Mouse (Mus musculus) kidney, postnatal 36 days (tissue): ENCODE results near the gene Camk1d.

Experiments
- DNase-seq, 2 experiments: peaks; one replicate each; pipeline ENCODE4 v3.0.0; 2021 to 2022; ENCODE audit warnings: mixed read lengths in 2 of 2

Camk1d gene

DNA sequence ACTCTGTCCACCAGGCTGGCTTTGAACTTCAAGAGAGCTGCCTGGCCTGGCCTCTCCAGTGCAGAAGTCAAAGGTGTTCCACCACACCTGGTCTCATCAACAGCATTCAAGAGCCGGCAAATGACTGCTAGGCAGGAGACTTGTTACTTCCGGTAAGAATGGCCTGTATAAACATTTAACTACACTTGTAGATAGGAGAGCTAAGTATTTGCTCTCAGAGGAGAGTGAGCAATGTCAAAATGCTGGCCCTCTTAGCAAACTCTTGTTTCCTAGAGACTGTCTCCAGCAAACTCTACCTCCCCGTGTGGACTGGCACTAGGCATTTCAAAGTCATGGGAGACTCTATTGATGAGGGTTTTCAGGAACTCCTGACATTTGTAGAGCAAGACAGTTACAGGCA is 56.3 kb downstream of the Camk1d start:
- DNase-seq, result no peak

DNA sequence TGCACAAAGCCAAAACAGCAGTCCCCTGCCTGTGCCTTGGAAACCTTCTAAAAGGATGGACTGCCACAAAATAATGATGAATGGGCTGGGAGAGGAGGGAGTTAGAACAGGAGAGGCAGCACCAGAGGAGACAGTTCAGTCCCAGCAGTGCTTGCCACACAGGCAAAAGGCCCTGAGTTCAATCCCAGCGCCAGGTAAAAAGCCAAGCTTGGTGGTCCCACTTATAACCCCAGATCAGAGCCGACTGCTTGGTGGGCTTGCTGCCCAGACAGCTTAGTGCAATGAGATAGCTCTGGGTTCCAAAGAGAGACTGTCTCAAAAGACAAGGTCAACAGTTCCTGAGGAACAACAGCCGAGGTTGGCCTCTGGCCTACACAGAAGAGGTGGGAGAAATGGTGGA is 58.0 kb downstream of the Camk1d start:
- DNase-seq, result no peak

DNA sequence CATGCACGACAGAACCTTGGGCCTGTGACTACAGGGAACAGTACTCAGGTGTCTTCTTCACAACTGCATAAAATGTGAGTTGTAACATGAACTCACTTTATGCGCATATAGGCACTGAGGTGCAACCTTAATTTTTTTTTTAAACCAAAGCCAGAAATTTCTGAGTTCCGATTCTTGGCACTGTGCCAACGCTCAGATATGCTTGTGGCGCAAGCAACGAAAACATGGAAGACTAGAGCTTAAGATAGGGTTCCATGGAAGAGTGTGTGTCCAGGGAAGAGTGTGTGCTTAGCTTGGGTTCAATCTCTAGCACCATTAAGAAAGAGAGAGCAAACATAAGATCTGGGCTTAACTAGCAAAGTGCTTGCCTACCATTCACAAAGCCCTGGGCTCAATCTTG is 62.2 kb downstream of the Camk1d start:
- DNase-seq, result no peak

DNA sequence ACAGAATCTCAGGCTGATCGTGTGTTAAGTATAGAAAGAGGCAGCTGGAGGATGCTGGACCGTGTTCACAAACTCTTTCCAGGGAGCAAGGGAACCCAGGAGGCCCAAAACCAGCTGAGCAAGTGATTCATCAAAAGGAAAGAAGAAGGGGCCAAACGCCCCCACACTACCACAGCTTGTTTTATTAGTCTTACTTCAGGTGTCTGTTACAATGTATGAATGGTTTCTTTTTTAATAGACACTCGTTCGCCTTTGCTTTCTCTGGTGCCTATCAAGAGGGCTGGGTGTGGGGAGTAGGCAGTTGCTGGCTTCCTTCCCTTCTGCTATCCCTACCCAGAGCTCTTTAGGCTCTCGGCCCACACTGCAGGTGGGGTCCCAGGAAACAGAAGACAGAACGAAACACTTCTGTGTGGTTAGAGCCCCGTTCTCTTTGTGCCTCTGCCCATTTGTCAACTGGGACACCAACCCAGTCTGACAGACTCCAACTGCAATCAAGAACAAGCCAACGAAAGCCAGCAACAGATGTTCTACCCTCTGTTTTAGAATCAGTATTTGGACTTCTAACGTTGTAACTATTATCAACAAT is 62.9 kb downstream of the Camk1d start:
- no peak for DNase-seq

DNA sequence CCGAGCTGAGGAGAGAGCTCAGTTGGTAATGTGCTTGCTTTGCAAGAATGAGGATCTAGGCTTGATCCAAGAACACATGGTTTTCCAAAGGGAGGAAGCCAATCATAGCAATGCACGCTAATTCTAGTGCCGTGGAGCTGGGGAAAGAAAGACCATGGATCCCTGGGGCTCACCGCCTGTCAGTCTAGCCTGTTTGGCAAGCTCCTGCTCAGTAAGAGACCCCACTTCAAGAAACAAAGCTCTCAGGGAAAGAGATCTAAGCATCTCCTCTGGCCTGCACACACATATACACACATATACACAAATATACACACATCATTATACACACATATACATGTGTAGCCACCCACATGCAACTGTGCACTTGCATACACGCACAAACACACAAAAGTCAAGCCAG is 65.1 kb downstream of the Camk1d start:
- DNase-seq, result no peak

DNA sequence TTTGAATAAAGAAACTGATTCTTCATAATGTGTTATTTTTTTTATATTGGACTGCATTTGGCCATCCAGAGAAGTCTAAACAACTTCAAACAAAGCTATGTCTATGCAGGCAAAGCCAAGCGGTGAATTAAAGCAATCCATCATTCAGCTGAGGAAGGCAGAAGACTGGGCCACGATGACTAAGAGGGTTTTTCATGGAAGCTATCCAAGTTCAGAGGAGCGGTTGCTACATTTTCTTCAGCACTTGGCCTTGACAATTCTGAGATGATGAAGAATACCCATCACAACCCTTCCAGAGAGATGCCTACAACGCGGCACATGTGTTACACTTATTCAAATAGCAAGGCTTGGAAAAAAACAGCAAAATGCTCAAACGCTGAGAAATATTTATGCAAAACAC is 65.6 kb downstream of the Camk1d start:
- DNase-seq, result no peak

DNA sequence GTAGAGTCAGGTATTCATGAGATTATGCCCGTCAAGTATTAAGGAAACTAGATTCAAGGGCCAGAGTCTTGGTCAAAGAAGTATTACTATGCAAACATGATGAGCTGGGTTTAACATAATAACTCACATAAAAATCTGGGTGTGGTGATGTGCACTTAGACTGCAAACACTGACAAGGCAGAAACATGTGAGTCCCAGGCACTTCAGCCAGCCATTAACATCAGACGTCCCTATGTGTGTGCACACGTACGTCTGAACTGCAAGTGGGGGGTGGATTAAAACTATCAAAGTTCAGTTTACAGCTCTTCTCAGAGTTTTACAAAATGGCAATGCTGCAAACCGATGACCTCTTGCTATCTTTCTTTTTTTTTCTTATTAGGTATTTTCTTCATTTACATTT is 68.0 kb downstream of the Camk1d start:
- no peak for DNase-seq

DNA sequence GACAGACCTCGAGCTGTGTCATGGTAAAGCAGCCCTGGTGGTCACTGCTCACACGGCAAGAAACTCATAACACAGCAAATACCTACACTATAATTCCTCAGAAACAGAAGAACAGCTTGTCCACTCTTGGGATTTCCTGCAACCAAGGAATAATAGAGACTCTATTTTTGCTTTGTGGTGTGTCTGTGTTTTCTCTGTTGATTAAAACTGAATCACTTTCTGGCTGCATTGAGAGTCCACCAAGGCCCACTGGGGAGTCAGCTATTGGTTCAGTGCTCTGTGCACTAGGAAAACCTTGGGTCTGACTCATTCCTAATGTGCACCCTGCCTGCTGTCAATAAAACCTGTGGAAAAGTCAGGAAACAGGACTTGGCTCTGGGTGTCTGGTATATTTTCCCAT is 68.7 kb downstream of the Camk1d start:
- DNase-seq, result no peak

DNA sequence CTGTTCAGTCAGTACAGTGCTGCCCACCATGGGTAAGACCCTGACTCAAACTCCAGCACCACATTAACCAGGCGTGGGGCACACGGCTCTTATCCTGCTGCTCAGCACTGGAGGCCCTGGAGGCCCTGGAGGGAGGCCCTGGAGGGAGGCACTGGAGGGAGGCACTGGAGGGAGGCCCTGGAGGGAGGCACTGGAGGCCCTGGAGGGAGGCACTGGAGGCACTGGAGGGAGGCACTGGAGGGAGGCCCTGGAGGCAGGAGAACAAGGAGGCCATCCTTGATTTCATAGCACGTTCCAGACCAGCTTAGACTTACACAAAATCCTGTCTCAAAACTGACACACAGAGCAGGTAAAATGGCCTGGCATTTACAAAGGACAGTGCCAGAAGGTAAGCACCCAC is 70.4 kb downstream of the Camk1d start:
- no peak for DNase-seq

DNA sequence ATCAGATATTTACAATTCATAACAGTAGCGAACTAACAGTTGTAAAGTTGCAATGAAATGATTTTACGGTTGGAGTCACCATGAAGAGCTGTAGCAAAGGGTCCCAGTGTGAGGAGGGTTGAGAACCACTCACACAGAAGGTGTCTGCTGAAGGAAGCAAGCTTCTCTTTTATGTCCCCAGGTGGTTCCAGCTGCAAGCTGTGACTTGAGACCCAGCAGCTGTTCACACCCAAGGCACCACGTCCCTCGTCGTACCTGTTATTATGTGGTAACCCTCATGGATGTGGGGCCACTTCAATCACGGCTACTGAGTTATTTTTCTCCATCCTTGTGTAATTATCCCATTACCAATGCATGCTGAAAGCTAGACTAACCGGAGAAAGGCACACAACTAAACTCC is 71.1 kb downstream of the Camk1d start:
- DNase-seq, result no peak

DNA sequence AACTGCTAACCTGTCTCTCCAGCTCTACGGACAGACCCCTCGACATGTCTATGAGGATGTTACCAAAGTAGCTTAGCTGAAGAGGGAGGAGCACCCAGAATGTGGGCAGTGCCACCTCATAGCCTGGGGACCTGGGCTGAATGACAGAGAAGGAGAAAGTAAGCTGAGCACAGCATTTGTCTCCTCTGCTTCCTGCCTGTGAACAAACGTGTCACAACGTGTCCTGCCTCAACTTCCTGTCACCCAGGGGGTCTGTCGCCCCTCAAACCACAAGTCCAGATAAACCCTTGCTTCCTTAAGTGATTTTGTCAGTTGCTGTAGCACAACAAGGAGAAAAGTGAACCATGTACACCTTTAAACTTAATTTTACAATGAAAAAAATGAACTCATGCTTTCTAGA is 71.7 kb downstream of the Camk1d start:
- no peak for DNase-seq

DNA sequence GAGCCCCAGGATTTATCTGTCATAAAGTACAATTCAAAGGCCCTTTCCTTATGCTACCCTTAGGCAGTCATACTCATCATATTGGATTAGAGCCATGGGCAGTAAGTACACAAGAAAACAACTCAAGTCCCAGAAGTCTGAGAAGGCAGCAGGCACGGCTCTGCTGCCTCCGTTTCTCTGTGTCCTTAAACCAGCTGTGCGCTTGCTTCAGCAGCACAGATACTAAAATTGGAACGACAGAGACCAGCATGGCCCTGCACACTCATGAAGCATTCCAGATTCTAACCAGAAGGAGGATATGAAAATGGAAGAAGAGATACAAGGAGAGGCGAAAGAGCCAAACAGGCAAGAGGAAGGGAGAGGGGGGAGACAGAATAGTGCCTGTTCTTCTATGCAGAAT is 72.6 kb downstream of the Camk1d start:
- DNase-seq, result no peak

DNA sequence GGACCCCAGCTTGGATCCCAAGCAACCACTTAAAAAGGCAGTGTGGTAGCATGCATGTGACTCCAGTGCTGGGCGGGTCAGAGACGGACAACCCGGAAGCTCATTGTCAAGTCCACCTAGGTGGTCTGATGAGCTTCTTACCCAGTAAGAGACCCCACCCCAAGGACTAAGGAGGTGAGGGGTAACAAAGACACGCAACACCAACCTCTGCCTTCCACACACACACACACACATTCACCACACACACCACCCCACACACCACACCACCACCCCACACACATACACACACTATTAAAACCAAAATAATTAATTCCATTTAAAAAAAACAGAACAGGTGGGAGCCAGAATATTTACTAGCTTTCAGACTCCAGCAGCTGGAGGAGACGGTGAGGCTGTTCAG is 73.7 kb downstream of the Camk1d start:
- DNase-seq, result no peak

DNA sequence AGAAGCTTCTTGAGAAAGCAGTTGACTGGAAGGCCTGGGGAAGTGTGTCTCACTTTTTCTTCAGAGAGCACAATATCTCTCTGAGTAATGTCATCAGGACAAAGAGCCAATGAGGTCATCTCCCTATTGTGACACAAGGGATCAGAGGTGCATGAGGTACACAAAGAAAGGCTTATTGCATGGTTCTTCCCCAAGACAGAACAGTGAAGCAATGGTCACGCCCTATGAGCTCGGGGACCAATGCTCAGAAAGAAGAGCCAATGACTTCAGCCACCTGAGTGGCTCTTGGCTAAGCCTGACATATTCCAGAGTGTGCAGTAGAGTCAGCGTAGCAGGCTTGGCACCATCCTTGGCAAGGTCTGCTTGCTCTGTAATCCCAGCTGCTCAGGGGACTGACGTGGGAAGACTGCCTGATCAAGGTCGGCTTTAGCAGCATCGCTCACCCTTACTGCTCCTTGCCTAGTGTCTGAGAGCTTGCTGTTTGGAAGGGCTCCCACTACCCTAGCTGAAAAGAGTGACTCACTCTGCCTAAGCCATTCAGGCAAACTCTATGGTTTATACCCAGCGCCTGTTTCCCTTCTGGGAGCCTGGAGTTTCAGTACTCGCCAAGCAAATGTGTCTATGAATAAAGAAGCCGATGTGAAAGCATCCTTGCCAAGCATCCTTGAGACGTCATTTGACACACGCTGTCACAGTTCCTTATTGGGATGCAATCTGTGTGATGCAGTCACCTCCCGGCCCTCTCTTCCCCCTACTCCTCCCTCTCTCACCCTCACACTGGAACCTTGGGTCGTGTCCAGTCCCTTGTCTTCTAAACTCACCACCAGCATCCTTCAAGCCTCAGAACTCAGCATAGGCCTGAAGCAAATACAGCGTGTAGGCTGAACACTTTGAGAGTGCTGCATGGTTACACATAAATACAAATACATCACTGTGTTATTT is 77.2 kb downstream of the Camk1d start:
- DNase-seq, result no peak

DNA sequence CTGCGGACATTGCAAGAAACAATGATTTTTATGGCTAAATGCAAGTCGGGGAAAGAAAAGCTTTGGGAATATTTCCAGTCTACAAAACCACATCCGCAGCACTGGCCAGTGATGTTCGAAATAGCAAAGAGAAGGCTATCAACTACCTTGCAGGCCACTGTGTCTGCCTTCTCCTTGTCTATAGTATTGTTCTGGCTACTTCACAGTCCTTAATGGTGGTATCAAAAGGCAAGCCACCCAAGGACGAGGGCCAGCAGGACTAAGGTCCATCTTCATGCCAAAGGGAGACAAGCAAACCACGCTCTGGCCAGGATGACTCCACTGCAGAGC is 82.0 kb downstream of the Camk1d start:
- no peak for DNase-seq

DNA sequence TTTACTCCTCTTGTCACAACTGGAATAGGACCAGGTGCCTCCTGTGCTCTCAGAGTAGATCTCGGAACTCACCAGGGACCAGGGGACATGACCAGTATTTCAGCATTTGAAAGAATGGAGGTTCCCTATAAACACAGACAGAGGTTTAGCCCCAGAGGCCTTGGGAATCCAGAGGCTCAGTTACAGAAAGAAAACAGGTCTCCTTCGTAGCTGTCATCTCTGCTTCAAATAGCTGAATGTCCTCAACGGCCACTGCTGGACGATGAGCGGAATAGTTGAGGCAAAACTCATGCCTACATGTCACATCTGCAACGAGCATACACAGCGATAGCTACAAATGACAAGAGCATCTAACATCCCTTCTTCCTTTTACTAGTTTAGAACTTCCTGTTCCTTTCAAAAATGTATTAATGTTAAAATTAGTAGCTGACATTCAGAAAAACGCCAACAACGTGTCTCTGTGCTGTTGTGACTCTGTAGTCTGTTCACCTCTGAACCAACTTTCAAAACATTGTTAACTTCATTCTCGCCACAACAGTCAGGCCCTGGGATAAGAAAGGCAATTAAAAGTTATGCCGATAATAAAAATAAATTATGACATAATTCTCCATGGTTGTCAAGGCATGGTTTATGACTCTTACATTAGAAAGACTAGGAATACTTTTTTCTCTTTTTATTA is 82.5 kb downstream of the Camk1d start:
- peak in 1 of 2 experiments; percentile 25 for DNase-seq

DNA sequence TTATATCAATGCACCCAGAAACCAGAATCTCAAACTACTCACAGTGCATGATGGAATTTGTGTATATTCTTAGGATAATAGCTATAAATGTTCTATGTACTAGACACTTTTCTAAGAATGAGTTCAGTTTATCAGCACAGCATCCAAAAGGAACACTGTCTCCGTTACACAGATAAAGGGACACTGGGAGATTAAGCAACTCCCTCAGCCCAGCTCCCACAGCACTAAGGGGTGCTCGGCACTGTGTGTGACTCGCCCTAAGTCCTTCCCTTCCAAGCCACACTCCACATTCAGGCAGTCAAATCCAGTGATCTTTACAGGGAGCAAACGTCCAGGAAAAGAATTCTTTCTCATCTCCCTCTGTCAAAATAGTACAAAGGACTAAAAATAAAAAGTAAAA is 83.6 kb downstream of the Camk1d start:
- DNase-seq, result no peak

DNA sequence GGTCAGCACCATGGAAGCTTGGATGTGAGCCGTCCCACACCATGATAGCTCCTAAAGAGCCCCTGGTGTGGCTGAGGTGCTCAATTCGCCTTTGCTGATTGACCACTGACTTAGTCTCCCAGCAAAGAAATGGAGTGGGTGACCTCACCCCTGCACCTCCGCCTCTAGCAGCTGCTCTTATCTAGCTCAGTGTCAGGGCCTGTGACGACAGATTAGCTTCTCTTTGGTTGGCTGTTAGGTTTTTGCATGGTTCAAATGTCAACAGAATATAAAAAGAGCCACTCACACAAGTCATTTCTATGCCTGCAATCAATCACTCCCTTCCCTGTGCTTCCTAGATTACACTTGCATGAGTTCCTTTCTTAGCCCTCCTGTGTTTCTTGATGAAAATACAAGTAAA is 89.9 kb downstream of the Camk1d start:
- DNase-seq, result no peak

DNA sequence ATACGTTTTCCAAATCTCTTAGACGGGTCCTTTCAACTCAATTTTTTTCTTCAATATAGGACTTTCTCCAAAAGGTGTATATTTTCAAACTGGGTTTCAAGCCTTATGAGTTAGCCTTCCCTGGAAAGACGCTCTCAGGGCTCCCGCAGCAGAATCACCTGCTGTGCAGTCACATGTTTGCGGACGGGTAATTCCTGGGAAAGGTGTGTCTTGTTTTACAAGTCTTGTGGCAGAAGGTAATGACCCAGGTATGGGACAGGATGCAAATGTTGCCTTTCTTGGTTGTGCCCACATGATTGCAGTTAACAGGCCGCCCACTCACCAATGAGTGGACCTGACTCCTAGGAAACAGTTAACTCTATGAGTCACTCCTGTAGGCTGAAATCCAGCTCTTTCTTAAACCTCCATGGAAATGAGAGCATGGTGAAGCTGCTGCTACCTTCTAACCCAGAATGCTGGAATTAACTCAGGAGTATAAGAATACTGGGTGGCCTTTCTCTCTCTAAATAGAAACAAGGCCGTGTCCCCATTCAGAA is 95.9 kb downstream of the Camk1d start:
- no peak for DNase-seq

DNA sequence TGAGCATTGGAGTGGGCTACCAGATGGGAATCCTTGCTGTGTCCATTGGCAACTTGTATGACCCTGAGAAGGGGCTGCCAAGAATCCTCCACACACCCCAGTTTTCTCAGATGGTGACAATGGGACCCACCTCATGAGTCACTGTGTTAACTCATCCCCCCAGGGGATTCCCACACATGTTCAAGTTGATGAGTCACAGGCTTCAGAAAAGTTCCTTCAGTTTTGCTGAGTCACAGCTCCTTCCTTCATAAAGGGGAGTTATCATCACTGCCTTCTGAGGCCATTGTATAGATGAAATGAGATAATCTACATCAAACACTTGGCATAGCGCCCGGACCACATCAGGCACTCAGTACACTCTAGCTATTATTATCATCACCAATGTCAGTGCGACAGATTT is 99.4 kb downstream of the Camk1d start:
- no peak for DNase-seq

DNA sequence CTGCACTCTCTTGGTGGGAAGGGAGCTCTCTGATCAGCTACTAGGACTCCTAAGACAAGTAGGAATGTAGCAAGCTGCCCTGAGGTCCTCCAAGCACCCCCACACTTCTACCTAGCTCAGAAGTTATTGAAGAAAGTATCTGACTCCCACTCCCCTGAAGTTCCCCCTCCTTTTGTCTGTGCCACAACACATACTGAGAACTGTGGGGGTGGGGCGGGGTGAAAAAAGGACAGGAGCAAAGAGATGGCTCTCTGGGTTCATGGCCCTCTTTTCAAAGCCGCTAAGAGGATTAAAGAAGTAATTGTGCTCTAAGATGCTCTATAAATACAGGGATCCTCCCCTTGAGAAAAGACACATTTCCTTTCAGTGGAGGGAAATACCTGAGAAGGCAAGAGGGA is 100.0 kb downstream of the Camk1d start:
- DNase-seq, result no peak

DNA sequence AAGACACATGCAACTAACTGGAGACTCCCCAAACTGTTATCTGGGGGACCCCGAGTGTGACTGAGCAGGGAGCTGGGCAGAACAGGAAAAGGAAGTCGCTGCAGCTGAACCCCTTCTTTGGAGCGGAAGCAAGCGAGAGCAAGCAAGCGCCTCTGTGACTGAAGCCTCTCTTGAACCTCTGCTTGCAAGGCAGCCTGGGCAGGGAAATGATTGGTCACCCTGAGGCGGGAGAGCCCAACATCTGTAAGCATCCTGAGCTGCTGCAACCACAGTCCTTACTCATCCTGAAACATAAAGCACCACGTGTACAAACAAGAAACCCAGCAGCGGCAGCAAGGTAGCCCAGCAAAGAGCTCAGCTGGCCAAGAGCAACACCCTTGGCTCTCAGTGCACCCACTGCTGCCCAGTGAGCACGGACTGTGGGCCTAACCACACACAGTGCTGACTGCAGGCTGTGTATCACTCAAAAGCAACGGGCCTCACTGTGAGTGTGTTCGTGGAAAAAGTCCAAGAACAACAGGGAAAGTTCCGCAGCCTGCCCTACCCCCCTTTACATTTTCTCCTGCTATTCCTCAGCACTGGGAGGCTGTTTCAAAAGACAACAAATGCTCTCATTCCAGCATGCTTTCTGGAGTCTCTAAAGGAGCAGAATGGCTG is 100.5 kb downstream of the Camk1d start:
- peak in 1 of 2 experiments; percentile 13 for DNase-seq

DNA sequence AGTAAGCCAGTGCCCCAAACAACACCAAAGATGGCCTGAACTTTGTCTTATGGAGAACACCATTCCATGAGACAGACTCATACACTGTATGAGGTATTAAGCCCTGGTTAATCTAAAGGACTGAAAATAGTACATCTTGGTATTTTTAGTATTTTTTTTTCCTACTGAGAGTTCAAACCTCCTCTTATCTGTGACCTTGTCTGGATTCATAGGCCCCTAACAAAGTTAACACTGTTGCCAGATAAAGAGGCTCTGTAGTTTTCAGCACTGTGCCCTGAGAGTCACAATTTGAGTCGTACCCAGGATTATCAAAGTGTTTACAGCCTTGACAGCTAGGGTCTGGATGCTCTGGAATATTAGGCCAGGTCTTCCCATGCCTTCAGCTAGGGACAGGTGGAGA is 102.7 kb downstream of the Camk1d start:
- DNase-seq, result no peak
